Mouse (Mus musculus) T-cell, adult 2 months (primary cell): Measurements from ENCODE around the gene Gas2l2.

ENCODE experiments used
- DNase-seq: peaks from one replicate; pipeline ENCODE4 v3.0.0; 2022; ENCODE audit warnings: low spot score

Gene Gas2l2

DNA sequence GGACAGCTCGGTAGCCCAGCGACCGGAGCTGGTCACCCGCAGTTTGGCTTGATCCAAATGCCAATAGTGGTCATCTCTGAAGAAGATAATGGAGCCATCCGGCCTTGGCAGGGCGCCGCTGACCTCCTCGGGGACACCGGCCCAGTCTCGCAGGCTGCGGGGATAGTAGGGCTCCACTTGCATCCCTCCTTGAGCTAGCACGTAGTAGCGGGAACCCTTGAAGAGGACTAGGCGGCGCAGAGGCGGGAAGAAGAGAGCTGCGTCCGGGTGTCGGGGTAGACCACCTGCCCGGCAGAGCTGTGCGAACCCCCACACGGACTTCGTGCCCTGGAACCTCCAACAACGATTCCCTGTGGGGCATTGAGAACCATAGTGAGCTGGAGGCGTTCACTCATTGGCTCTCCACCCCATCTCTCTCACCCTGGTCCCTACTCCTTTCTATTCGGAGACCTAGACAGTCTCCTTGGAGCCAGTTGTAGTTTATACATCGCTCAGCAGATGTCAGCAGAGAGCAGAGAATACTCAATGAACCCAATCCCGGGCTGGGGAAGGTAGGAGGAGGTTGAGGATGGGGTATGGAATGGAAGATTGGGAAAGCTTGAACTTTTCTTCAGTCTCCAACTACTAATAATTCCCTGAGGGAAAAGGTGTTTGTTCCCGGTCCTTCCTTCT, 13.5 kb upstream of the Gas2l2 start:
- peak; percentile 45 for DNase-seq

DNA sequence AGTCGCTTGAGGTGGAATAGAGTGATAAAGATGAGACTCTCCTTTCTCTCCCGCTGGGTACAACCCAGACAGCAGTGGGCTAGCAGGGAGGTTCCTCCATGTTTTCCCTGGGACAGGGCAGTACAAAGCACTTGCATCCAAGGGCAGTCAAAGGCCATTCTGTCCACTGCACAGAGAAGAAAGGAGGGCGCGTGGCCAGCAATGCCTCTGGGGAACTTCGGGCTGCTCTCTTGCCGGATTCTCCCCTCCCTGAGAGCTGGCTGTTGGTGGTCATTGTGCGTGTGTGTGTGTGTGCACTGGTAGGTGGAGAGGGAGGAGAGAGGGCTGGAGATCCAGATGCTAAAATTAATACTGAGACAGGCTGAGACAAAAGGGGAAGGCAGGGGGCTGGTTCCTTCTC, 12.0 kb upstream of the Gas2l2 start:
- no peak for DNase-seq

DNA sequence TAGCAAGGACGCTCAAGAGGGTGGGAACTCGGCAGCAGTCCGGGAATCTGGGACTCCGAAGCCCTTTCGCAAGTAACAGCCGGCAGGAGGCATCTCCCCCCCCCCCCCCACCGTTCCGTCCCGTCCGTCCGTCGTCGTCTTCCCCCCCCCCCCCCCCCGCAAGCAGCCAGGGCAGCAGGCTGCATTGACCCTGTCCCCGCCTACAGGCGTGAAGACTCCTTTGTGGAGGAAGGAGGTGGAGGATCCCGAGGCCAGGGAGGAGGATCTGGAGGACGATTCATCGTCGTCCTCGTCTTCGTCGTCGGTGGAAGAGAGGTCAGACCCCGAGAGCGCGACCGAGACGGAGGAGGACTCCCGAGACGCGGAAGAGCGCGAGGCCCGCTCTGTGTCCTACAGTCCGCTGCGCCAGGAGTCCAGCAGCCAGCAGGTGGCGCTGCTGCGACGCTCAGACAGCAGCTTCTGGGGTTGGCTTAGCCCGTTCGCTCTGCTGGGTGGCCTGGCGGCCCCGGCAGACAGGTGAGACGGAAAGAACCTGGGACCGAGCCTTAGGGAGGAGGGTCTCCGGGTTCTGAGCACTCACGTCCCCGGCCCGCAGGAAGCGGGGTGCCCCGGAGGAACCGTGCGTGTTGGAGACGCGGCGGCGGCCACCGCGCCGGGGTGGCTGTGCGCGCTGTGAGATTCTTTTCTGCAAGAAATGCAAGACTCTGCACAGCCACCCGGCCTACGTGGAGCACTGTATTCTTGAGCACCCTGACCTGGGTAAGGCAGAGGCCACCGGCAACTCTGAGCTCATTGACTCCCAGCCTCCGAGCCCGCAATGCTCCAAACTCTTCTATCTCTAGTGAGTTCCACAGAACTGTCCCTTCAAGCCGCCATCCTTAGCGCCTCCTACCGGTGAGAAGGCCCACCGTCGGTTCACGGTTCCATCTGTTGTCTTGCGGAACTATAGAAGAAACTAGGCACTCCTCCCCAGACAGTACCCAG, 11.1 kb upstream of the Gas2l2 start:
- peak; percentile 81 for DNase-seq

- no peak for DNase-seq
These were observed 10.3 kb upstream of the Gas2l2 start for GRCm38 (mm10) chr11:83439426-83440060.

- DNase-seq = no peak
These were observed 8.1 kb upstream of the Gas2l2 start, which contains the start of gene 1700020L24Rik for GRCm38 (mm10) chr11:83437377-83437776. TSS of gene 1700020L24Rik (plus strand) at chr11:83437677.

GRCm38 (mm10) chr11:83432533-83432932, 3.3 kb upstream of the Gas2l2 start:
- no peak for DNase-seq

DNA sequence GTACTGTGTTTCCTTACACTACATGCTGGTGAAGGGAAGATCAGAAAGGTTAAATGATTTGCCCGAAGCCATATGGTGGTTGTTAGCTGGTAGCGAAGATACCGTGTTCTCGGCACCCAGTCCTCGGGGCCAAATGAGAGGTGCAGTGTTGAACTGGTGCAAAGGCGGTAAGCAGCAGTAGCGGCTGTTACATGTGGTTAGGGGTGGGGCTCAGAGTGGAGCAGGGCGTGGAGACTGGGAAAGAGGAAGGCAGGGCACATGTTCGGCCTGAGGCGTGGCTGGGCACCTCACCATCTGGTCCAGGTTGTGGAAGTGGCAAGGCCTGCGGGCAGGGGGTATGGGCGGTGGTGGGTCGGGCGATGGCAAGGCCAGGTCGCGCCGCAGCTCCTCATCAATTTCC, 2.3 kb downstream of the Gas2l2 start:
- no peak for DNase-seq

GRCm38 (mm10) chr11:83424681-83425080, 4.6 kb downstream of the Gas2l2 start:
- DNase-seq = peak; percentile 64

GRCm38 (mm10) chr11:83421305-83421704, 8.0 kb downstream of the Gas2l2 start:
- peak; percentile 23 for DNase-seq

GRCm38 (mm10) chr11:83420338-83420737, 8.9 kb downstream of the Gas2l2 start:
- DNase-seq = no peak

DNA sequence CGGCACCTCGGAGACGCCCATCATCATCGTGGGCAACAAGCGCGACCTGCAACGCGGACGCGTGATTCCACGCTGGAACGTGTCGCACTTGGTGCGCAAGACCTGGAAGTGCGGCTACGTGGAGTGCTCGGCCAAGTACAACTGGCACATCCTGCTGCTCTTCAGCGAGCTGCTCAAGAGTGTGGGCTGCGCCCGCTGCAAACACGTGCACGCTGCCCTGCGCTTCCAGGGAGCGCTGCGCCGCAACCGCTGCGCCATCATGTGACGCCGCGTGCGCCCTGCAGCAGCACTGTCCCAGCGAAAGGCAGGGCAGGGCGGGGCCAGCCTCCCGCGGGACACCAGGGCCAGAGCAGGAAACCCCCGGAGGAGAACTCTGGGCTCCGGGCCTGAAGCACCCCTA, 10.7 kb downstream of the Gas2l2 start:
- no peak for DNase-seq

- DNase-seq = no peak
These were observed 11.5 kb downstream of the Gas2l2 start for GRCm38 (mm10) chr11:83417708-83418107.

GRCm38 (mm10) chr11:83417080-83417479, 12.2 kb downstream of the Gas2l2 start:
- no peak for DNase-seq

GRCm38 (mm10) chr11:83410510-83410909, 18.7 kb downstream of the Gas2l2 start:
- no peak for DNase-seq

GRCm38 (mm10) chr11:83409792-83410291, 19.4 kb downstream of the Gas2l2 start:
- DNase-seq = no peak

GRCm38 (mm10) chr11:83409087-83409754, 20.0 kb downstream of the Gas2l2 start, which contains the start of gene Rasl10b:
TSS of gene Rasl10b (plus strand) at chr11:83409137.
- no peak for DNase-seq

GRCm38 (mm10) chr11:83408242-83408641, 21.0 kb downstream of the Gas2l2 start:
- DNase-seq = no peak

DNA sequence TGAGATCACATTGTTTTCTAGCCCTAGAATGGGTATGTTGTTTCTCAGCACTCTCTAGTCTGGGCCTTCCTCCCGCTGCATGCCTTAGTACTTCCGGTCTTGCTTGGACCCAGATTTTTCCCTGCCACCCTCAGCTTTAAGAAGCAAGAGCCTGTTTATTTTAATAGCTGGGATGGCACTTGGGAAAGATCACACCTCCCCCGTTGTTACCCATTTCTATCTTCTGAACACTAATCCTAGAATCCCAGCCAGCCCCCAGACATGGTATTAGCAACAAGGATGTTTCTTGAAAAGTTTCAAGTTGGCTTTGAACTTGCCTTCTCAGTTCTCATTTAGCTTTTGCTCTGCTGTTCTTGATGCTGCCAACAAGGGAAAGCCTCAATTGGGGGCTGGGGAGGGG, 22.9 kb downstream of the Gas2l2 start:
- no peak for DNase-seq

DNA sequence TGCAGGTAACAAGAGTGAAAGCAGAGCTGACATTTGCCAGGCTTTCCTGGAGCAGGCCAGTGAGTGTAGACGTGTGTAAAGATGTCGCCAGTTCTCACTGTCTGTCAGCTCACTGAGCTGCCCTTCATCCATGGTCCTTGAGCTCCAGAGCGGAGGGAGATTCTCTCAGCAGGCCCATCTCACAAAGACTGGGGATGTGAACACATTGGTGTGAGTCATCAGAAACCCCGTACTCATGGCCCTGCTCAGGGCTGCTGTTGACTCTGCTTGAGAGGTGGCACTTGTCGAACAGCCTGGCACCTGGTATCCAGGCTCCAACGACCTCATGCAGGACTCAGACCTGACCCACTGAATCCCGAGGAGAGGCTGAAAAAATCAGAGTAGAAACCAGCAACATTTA, 25.5 kb downstream of the Gas2l2 start:
- DNase-seq = no peak

DNA sequence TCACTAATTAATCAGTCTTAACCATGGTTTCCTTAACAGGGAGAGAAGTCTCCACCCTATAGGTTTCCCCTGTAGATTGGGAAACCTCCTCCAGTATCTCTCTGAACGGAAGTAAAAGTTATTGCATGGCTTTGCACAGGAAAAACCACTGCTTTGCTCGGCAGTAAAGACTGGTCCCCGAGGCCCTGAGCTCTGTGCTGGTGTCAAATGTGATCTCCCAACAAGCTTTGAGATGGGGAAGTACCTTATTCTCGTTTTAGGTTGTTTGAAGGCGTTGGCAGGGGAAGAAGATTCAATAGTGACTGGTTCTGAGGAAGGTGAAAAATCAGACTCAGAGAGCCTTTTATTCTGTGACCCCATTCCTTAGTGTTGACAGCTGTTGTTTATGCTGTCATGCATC, 30.5 kb downstream of the Gas2l2 start:
- DNase-seq = no peak

GRCm38 (mm10) chr11:83397626-83398025, 31.6 kb downstream of the Gas2l2 start:
- DNase-seq = no peak
